Mouse (Mus musculus): ENCODE measurements at regions not wholly inside any gene's neighbourhood (a gene's known extent, or its start where the extent isn't known, plus 50 kb on each side); places are given as distances from the start of the nearest gene placed in this dataset.

DNA sequence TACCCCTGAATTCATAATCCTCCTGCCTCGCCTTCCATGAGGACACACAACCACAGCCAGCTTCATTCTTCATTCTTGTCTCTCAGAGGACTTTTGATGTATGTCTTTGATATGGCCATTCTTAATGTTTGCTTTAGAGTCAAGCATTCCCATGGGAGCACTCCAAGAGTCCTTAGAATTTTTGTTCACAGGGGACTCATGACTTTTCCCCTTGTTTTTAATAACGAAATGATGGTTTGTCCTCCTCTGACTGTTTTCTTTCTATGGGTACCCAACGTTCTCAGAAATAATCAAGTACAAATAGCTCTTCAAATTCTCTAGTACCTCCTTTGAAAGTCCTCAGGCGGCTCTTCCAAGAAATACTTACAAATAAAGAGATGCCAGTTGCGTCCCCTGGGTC is 184.4 kb downstream of the Cbln4 start:
- ATAC-seq (ENCODE audit: low FRiP score, low read depth): no peak
- WGBS: 76% methylated on average over 5 of the region's 5 CpGs
- H3K4me3 ChIP-seq: no peak overlapping the region
- no peaks in the 10 kb centered on the region for H3K27me3 ChIP-seq
- no peak overlapping the region for H3K4me2 ChIP-seq
- H3K36me3 ChIP-seq: no peaks in the 10 kb centered on the region
- peaks cover 7% of the 10 kb centered on the region for H3K4me1 ChIP-seq (replicated peaks)
- H3K9ac ChIP-seq: no peak overlapping the region
- no peaks in the 10 kb centered on the region for H3K9me3 ChIP-seq
- no peak overlapping the region for H3K27ac ChIP-seq (replicated peaks)

DNA sequence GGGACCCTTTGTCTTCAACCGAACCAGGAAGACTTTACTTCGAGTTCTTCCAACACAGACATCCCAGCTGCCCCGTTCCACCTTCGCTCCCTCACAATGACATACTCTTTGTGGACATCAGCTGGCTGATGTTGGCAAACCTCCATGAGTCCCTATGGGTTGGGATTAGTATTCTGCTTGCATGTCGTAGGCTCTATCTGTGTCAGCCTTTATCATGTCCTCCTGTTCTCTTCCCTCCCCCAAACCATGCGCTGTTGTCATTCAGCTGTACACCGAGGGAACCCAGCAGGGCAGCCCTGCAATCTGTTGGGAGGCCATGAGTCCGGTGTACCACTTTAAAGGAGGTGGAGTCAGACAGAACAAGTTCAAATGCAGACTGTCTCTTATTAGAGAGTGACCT is 186.8 kb downstream of the Cbln4 start:
- Histone ChIP-seq H3K27me3 (no peaks in the 10 kb centered on the region), H3K9ac (no peak overlapping the region), H3K9me3 (no peaks in the 10 kb centered on the region), H3K4me2 (no peak overlapping the region), H3K36me3 (no peaks in the 10 kb centered on the region), H3K4me3 (no peak overlapping the region), H3K4me1 (replicated peaks) (peaks cover 7% of the 10 kb centered on the region), H3K27ac (replicated peaks) (no peak overlapping the region)
- WGBS: 35% methylated on average over 8 of the region's 8 CpGs
- ATAC-seq (ENCODE audit: low FRiP score, low read depth): peak; percentile 68

DNA sequence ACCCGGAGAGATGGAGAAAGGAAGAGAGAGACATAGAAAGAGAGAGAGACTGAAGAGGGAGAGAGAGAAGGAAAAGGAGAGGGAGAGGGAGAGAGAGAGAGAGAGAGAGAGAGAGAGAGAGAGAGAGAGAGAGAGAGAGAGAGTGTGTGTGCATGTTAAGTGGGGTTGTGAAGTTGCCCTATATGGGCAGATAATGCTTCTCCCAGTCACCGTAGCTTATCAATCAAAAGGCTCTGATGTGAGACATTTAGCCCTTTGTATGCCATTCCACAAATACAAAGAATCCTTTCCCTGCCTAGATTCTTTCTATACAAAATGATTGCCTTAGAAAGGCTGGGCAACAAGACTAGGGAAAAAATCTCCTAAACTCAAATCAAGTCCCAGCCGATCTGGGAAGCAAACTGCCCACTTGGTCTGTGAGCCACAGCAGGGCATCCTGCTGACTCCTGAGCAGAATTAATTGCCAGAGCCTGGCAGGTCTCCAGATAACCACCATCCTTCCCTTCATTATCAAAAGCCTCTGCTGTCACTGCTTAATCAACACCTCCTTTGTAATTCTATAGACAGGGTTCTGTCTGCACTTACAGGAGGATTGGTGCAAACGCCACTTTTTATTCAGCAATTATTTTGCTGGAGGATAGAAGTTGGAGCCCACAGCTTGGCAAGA is 196.3 kb downstream of the Cbln4 start:
- H3K27ac ChIP-seq (replicated peaks): no peak overlapping the region
- H3K9ac ChIP-seq: no peak overlapping the region
- ATAC-seq (ENCODE audit: low FRiP score, low read depth): peak; percentile 74; the same call in 1 of the 2 replicates

DNA sequence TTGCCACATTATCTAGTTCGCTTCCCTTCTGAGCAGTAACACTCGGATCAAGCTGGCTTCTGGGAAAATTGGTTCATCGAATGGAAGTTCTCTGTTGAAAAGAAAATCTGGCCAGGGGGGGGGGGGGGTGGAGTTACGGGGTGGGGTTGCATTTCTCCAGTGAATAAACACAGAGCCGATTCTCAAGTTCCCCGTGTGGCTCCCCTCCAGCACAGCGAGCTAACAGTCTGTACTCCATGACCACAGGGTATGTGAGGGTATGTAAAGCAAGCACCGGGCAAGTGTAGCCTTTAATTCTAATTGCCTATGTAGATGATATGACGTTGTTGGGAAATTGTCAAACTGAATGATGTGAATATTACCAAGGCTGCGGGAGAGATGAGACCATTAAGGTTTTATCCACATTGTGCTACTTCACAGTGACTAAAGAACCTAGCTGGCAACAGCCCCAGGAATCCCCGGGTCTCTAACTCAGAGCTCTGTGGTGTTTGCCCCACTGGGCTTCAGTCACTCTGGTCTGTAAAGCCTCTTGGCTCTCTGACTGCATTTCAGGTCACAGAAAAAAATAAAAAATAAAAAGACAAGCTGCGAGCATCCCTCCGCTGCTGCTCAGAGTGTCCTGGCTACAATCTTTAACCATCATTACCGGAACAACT is 203.1 kb downstream of the Cbln4 start:
- ATAC-seq (ENCODE audit: low FRiP score, low read depth): no peak
- Histone ChIP-seq H3K27ac (replicated peaks) (no peak overlapping the region), H3K4me3 (no peak overlapping the region), H3K36me3 (no peaks in the 10 kb centered on the region), H3K9ac (no peak overlapping the region), H3K9me3 (no peaks in the 10 kb centered on the region), H3K4me2 (peak overlapping the region; percentile 5; the same call in 1 of the 2 replicates), H3K27me3 (no peaks in the 10 kb centered on the region), H3K4me1 (replicated peaks) (0 out of 2 replicates have a peak, but pooled peaks cover 6% of the 10 kb centered on the region)
- WGBS: 49% methylated on average over 14 of the region's 14 CpGs

More for the DNA sequence above, 196.3 kb downstream of the Cbln4 start:
- no peaks in the 10 kb centered on the region for H3K27me3 ChIP-seq
- WGBS: 24% methylated on average over 4 of the region's 4 CpGs
- H3K4me3 ChIP-seq: no peak overlapping the region
- H3K4me2 ChIP-seq: no peak overlapping the region
- 0 out of 2 replicates have a peak, but pooled peaks cover 3% of the 10 kb centered on the region for H3K4me1 ChIP-seq (replicated peaks)
- no peaks in the 10 kb centered on the region for H3K9me3 ChIP-seq
- H3K36me3 ChIP-seq: no peaks in the 10 kb centered on the region

DNA sequence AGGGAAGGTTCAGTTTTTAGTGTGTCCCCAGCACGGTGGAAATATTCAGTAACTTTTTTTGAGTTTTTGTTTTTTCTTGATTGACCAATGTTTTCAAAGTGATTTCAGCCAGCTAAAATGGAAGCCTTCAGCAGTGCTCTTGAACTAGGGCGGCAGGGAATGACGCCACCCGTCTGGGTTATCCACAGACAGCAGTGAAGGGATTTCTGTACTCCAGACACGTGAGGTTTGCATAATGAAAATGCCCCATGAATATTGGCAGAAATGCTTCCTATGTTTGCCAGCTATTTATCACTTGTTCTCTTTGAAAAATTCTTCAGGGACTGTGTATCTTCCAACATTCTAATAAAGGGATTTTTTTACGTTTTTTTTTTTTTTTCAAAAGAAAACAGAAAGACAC is 221.1 kb downstream of the Cbln4 start:
- WGBS: 76% methylated on average over 6 of the region's 6 CpGs

DNA sequence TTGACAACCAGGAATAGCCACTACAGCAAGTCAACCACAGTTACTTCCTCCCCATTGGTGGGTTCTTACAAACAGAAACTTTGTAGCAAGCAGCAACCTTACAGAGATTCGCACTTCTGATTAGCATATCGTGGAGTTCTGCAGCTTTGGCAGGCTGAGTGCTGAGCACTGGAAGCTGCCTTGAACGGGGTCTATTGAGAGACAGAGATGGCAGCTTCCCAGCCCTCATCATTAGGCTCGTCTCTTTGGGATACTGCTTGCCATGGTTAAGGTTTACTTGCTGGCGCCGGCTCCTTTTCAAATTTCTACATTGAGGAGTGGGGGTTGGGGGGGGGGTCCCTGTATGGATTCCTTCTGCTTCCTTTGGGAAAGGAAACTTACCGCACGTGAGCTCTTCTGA is 224.8 kb downstream of the Cbln4 start:
- ATAC-seq (ENCODE audit: low FRiP score, low read depth): no peak
- Histone ChIP-seq H3K4me1 (replicated peaks) (peaks cover 4% of the 10 kb centered on the region; the same call in 1 of the 2 replicates), H3K36me3 (no peaks in the 10 kb centered on the region), H3K9me3 (no peaks in the 10 kb centered on the region), H3K27me3 (no peaks in the 10 kb centered on the region), H3K4me3 (no peak overlapping the region), H3K9ac (no peak overlapping the region), H3K27ac (replicated peaks) (no peak overlapping the region), H3K4me2 (no peak overlapping the region)
- WGBS: 58% methylated on average over 8 of the region's 8 CpGs

More for the DNA sequence above, 221.1 kb downstream of the Cbln4 start:
- no peak for ATAC-seq (ENCODE audit: low FRiP score, low read depth)
- H3K36me3 ChIP-seq: no peaks in the 10 kb centered on the region
- no peaks in the 10 kb centered on the region for H3K9me3 ChIP-seq
- no peak overlapping the region for H3K9ac ChIP-seq
- no peak overlapping the region for H3K4me3 ChIP-seq
- no peak overlapping the region for H3K27ac ChIP-seq (replicated peaks)
- H3K27me3 ChIP-seq: no peaks in the 10 kb centered on the region
- H3K4me2 ChIP-seq: no peak overlapping the region
- H3K4me1 ChIP-seq (replicated peaks): 0 out of 2 replicates have a peak, but pooled peaks cover 2% of the 10 kb centered on the region

DNA sequence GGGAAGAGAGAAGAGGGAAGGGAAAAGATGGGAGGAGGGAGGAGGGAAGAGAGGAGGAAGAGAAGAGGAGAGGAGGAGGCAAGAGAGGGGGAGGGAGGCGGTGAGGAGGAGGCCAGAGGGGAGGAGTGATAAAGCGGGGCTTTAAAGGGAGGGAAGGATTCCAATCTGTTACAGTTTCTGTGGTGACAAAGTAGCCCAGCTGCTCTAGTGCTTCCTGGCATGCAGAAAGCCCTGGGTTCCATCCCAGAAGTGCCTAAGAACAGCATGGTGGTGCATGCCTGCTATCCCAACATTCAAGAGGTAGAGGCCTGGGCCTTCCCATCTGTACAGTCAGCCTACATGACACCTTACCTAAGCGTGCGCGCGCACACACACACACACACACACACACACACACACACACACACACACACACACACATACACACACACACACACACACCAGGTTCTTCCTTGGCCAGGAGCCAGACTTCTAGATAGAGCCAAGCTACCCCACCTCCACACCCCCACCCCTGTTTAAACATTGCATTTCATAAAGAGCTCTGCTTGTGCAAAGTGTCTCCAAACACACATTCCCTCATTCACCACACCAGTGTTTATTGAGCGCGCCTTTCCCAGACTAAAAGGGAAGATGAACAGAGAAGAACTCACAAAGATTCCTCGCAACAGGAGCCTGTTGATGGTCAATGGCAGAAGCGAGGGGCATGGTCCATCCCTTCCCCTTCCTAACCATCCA is 226.4 kb downstream of the Cbln4 start:
- Histone ChIP-seq H3K4me2 (no peak overlapping the region), H3K4me1 (replicated peaks) (peaks cover 4% of the 10 kb centered on the region; the same call in 1 of the 2 replicates), H3K9me3 (no peaks in the 10 kb centered on the region), H3K4me3 (no peak overlapping the region), H3K27me3 (no peaks in the 10 kb centered on the region), H3K27ac (replicated peaks) (no peak overlapping the region), H3K36me3 (no peaks in the 10 kb centered on the region), H3K9ac (no peak overlapping the region)
- 83% methylated on average over 10 of the region's 10 CpGs for WGBS
- peak; percentile 73; the same call in 1 of the 2 replicates for ATAC-seq (ENCODE audit: low FRiP score, low read depth)

DNA sequence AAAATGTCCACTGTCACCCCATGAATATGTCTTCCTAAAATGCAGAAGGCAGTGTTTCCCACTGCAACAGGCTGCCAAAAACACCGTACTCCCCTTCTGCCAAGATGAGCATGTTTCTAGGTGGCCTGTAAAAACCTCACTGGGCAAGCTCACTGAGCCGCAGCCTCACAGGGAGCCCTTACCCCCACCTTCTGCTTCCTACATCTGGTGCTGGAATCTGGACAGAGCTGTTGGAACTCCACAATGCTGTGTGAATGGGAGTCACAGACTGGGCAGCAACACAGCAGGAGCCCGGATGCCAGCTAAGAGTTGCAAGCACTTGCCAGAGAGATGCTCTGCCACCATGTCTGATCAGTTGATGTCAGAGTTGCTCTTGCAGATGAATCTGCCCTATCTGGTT is 230.6 kb downstream of the Cbln4 start:
- H3K36me3 ChIP-seq: no peaks in the 10 kb centered on the region
- no peak overlapping the region for H3K9ac ChIP-seq
- no peak overlapping the region for H3K4me2 ChIP-seq
- H3K4me3 ChIP-seq: no peak overlapping the region
- H3K27ac ChIP-seq (replicated peaks): no peak overlapping the region
- ATAC-seq (ENCODE audit: low FRiP score, low read depth): no peak
- H3K4me1 ChIP-seq (replicated peaks): peaks cover 4% of the 10 kb centered on the region; the same call in 1 of the 2 replicates
- H3K9me3 ChIP-seq: no peaks in the 10 kb centered on the region
- 54% methylated on average over 3 of the region's 3 CpGs for WGBS
- H3K27me3 ChIP-seq: no peaks in the 10 kb centered on the region

DNA sequence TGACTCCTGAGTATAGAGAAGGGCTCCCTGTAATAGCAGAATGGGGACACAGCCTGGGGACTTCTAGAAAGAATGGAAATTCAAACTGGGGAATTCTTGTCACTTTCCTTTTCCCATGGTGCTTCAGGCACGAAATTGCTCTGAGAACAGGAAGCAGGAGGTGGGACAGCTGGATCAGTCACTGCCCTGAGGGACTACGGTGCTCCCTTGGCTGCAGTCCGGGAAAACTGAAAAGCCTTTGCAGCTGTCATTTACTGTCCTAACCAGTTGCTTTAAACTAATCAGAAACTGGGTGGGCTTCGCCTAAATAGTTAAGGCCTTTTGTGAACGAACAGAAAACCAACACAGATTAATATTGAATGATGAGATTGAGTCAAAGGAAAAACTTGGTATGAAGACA is 237.9 kb downstream of the Cbln4 start:
- WGBS: 54% methylated on average over 5 of the region's 5 CpGs
- Histone ChIP-seq H3K4me1 (replicated peaks) (no peaks in the 10 kb centered on the region), H3K9ac (no peak overlapping the region), H3K4me2 (no peak overlapping the region), H3K9me3 (no peaks in the 10 kb centered on the region), H3K4me3 (no peak overlapping the region), H3K27ac (replicated peaks) (no peak overlapping the region), H3K27me3 (no peaks in the 10 kb centered on the region), H3K36me3 (no peaks in the 10 kb centered on the region)
- no peak for ATAC-seq (ENCODE audit: low FRiP score, low read depth)

DNA sequence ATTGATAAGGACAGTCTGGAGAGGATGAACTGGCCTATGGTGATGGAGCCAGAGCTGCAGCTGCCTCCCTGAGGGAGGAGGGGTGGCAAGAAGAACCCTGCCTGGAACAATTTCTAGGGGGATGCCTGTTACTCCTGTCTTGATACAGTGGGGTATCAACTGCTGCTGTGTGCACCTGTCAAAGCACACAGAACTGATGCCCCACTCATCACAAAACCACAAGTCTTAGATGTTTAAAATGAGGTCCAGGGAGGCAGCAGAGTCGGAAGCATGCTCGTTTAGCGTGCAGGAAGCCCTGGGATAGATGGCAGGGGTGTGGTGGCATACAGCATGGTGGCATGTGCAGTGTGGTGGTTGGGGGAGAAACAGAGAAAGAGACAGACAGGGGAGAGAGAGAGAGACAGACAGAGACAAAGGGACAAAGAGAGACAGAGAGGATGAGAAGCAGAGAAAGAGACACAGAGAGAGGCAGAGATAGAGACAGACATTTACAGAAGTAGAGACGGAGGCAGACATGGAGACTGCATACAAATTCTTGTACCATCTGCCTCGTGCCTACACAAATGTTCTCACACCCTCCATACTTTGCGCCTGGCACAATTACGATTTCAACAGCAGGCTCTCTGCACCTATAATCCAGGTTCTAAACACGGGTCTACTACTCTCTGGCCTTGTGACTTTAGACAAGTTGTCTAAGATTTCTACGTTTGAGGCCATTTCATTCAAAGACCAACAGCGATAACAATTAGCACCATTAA is 242.6 kb downstream of the Cbln4 start:
- no peak overlapping the region for H3K4me2 ChIP-seq
- ATAC-seq (ENCODE audit: low FRiP score, low read depth): no peak
- H3K4me3 ChIP-seq: no peak overlapping the region
- H3K9me3 ChIP-seq: no peaks in the 10 kb centered on the region
- no peaks in the 10 kb centered on the region for H3K36me3 ChIP-seq
- H3K27ac ChIP-seq (replicated peaks): no peak overlapping the region
- WGBS: 89% methylated on average over 10 of the region's 10 CpGs
- no peak overlapping the region for H3K9ac ChIP-seq
- peaks cover 10% of the 10 kb centered on the region for H3K4me1 ChIP-seq (replicated peaks)
- no peaks in the 10 kb centered on the region for H3K27me3 ChIP-seq

DNA sequence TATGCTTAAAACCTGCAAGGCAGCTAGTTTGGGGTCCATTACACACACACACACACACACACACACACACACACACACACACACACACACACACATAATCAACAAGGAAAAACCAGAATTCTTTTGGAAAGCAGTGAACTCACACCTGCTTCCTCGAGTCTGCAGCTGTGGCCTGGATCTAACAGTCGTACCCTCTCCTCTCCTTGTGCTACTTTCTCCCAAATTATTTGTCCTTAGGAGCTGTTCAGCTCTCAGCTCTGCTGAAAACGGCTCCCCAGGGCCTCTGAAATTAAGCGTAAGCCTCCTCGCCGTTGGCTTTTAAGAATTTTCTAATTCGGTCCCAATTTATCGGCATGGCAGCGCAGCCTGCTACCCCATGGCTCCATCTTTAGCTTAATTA is 243.9 kb downstream of the Cbln4 start:
- no peak overlapping the region for H3K4me3 ChIP-seq
- H3K4me1 ChIP-seq (replicated peaks): peaks cover 10% of the 10 kb centered on the region
- no peak overlapping the region for H3K9ac ChIP-seq
- 40% methylated on average over 9 of the region's 9 CpGs for WGBS
- H3K27ac ChIP-seq (replicated peaks): no peak overlapping the region
- no peaks in the 10 kb centered on the region for H3K36me3 ChIP-seq
- H3K9me3 ChIP-seq: no peaks in the 10 kb centered on the region
- no peak for ATAC-seq (ENCODE audit: low FRiP score, low read depth)
- H3K27me3 ChIP-seq: no peaks in the 10 kb centered on the region
- H3K4me2 ChIP-seq: peak overlapping the region; percentile 22; the same call in 1 of the 2 replicates
